Mouse (Mus musculus) adrenal gland, postnatal 14 days (tissue): Measurements from ENCODE around the gene Pls1. TPM values are rescaled to one million over a fixed set of nuclear protein-coding genes. Genes with fewer than 3 reads are reported as not detected.

ENCODE experiments used
- DNase-seq: peaks from one replicate; pipeline ENCODE4 v3.0.0; 2021; ENCODE audit warnings: mixed read lengths
- total RNA-seq: library from RNA; stranded (reverse); gene quantifications from 2 replicates; pipeline ENCODE4 v1.2.3, GENCODE M21; 2021

Pls1 gene
- total RNA-seq, 1 experiment from 2014 or later: 6.1 TPM

GRCm38 (mm10) chr9:95803783-95804182 is 41.3 kb downstream of the Pls1 start:
- DNase-seq: no peak

- no peak for DNase-seq
Observed at GRCm38 (mm10) chr9:95801610-95802451, 43.3 kb downstream of the Pls1 start.

- DNase-seq: no peak
Observed at GRCm38 (mm10) chr9:95796323-95796722, 48.8 kb downstream of the Pls1 start.

- DNase-seq: no peak
Observed at GRCm38 (mm10) chr9:95795844-95796243, 49.3 kb downstream of the Pls1 start.

- no peak for DNase-seq
Observed at GRCm38 (mm10) chr9:95795077-95795784, 49.9 kb downstream of the Pls1 start.

- no peak for DNase-seq
Observed at GRCm38 (mm10) chr9:95793986-95794744, 50.9 kb downstream of the Pls1 start.

GRCm38 (mm10) chr9:95784888-95785511 is 60.1 kb downstream of the Pls1 start:
- DNase-seq: no peak

GRCm38 (mm10) chr9:95783646-95784293 is 61.3 kb downstream of the Pls1 start:
- no peak for DNase-seq

- DNase-seq: no peak
Observed at GRCm38 (mm10) chr9:95771671-95772070, 73.4 kb downstream of the Pls1 start.

- no peak for DNase-seq
Observed at GRCm38 (mm10) chr9:95763218-95763617, 81.9 kb downstream of the Pls1 start.

GRCm38 (mm10) chr9:95762228-95762627 is 82.9 kb downstream of the Pls1 start:
- DNase-seq: no peak

- DNase-seq: no peak
Observed at GRCm38 (mm10) chr9:95761381-95761780, 83.7 kb downstream of the Pls1 start.

- no peak for DNase-seq
Observed at GRCm38 (mm10) chr9:95750746-95751145, 94.4 kb downstream of the Pls1 start.

GRCm38 (mm10) chr9:95750037-95750511 is 95.0 kb downstream of the Pls1 start, which contains the start of gene Trpc1:
Gene Trpc1 (minus strand): TSS chr9:95750375.
- DNase-seq: peak; percentile 88

GRCm38 (mm10) chr9:95749461-95749928 is 95.6 kb downstream of the Pls1 start:
- DNase-seq: peak; percentile 15

- DNase-seq: no peak
Observed at GRCm38 (mm10) chr9:95747298-95747697, 97.8 kb downstream of the Pls1 start.

GRCm38 (mm10) chr9:95744845-95745613 is 100.1 kb downstream of the Pls1 start:
- DNase-seq: no peak

- no peak for DNase-seq
Observed at GRCm38 (mm10) chr9:95736238-95736637, 108.9 kb downstream of the Pls1 start.

- no peak for DNase-seq
Observed at GRCm38 (mm10) chr9:95712574-95712973, 132.5 kb downstream of the Pls1 start.

GRCm38 (mm10) chr9:95708943-95709342 is 136.2 kb downstream of the Pls1 start:
- no peak for DNase-seq

- DNase-seq: no peak
Observed at GRCm38 (mm10) chr9:95705371-95705770, 139.7 kb downstream of the Pls1 start.
